Mouse (Mus musculus) T-helper 2 cell (primary cell): ENCODE measurements around the gene Vmac.

ENCODE experiments used
- in situ Hi-C: fragments of 300-600 bp; cut with MboI, MseI; formaldehyde crosslinking; loops from one replicate; pipeline ENCODE4 v1.15.1; 2025; ENCODE audit warnings: high pct_unique_total_duplicates

Gene Vmac

GRCm38 (mm10) chr17:56688045-56688444 lies 29.8 kb downstream of the Vmac start:
- in situ Hi-C loops, result no loop called here

GRCm38 (mm10) chr17:56686801-56687200 lies 31.0 kb downstream of the Vmac start:
- in situ Hi-C loops, result no loop called here

- in situ Hi-C loops, result no loop called here
These were observed 33.2 kb downstream of the Vmac start for GRCm38 (mm10) chr17:56684649-56685048.

- in situ Hi-C loops, result no loop called here
These were observed 34.2 kb downstream of the Vmac start for GRCm38 (mm10) chr17:56683546-56684140.

GRCm38 (mm10) chr17:56682880-56683279 lies 34.9 kb downstream of the Vmac start:
- in situ Hi-C loops, result no loop called here

GRCm38 (mm10) chr17:56681791-56682190 lies 36.0 kb downstream of the Vmac start:
- in situ Hi-C loops, result no loop called here

- in situ Hi-C loops, result no loop called here
These were observed 44.0 kb downstream of the Vmac start for GRCm38 (mm10) chr17:56673647-56674416.

GRCm38 (mm10) chr17:56672941-56673646 lies 44.7 kb downstream of the Vmac start, which contains the start of gene Ranbp3:
Ranbp3 (plus strand) TSS chr17:56673294.
- in situ Hi-C loops, result no loop called here

- in situ Hi-C loops, result loop anchor here (5.0 kb wide), 1 partner anchor 52 kb away; no protein-coding TSS in a partner anchor
These were observed 48.1 kb downstream of the Vmac start for GRCm38 (mm10) chr17:56669766-56670165.

- in situ Hi-C loops, result loop anchor here (5.0 kb wide), 1 partner anchor 51 kb away; no protein-coding TSS in a partner anchor
These were observed 49.3 kb downstream of the Vmac start for GRCm38 (mm10) chr17:56668384-56669144.

- in situ Hi-C loops, result loop anchor here (5.0 kb wide), 1 partner anchor 50 kb away; no protein-coding TSS in a partner anchor
These were observed 50.2 kb downstream of the Vmac start for GRCm38 (mm10) chr17:56667591-56667990.

- in situ Hi-C loops, result loop anchor here (5.0 kb wide), 1 partner anchor 49 kb away; no protein-coding TSS in a partner anchor
These were observed 51.4 kb downstream of the Vmac start for GRCm38 (mm10) chr17:56666384-56666783.

GRCm38 (mm10) chr17:56664333-56664732 lies 53.5 kb downstream of the Vmac start:
- in situ Hi-C loops, result no loop called here
